Mouse (Mus musculus): ENCODE measurements around the gene Sucnr1.

Sucnr1 gene

DNA sequence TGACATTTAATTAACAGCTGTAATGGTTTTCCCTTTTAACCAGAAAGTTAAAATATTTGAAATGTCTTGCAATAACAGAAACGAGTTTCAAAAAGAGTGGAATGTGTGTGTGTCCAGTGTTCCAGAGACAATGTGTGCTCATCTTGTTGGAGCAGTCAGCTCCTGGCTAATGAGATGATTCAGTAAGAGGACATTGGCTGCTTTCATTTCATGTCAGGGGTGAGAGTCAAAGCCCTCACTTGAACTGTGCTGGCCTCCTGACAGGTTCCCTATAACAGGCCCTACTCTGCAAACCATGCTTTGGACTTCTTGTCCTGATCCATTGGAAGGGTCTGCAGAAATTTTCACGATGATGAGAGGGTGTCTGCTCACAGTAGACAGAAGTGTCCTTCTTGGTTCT lies 32.9 kb downstream of the Sucnr1 start:
- DNase-seq: no peak

DNA sequence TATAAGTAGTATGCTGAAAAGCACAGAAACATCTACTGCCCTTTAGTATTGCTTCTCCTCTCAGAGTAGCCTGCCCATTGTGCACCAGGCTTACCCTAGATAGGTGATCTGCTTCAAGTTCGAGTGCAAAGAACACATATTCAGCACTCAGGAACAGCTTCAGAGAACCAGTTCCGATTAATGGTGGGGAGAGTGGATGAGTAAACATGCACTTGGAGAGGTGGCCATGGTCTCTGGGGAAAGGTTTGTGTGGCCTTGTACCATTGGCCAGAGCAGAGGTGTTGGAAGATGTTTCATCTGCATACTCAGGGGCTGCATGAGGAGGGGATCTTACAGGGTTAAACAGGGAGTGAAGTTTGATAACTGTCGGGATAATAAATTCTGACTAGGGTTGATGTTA lies 39.8 kb downstream of the Sucnr1 start:
- DNase-seq: no peak

DNA sequence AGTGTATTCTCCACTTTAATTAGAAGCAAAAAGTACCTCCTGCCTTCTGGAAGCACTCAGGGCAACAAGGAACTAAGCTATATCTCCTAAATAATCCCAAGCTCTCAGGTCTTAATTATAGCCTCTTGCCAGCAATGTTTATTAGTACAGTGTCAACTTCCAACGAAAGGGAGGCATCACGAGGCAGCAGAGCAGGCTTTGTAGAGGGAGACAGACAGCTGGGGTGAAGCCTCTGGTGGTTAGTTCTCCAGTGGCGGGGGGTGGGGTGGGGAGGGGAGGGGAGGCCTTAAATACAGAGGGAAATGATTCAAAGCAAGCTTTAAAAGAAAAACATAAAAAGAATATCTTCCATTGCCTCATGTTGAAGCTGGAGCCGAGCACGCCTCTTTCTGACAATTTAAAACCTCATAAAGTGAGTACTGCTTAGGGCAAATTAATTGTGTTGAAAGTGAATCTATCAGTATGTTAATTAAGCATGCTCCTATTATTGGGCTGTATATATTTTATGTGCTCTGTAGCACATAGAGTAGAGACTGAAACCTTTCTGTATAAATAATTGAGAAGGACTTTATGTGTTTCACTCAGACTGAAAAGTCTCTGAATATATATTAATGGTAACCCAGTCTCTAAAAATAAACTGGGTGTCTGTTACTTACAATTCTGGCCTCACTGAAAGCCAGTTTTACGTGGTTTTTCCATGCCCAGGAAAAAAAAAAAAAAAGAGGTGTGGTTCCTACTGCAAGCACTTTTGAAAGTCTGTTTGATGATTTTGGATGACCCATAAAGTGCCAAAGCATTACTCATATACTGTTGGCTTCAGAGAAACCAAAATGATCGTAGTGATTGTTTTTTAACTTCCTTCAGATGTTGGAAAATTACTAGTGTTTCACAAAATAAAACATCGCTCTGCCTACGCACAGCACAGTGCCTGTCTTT lies 42.5 kb downstream of the Sucnr1 start:
- no peak for DNase-seq

DNA sequence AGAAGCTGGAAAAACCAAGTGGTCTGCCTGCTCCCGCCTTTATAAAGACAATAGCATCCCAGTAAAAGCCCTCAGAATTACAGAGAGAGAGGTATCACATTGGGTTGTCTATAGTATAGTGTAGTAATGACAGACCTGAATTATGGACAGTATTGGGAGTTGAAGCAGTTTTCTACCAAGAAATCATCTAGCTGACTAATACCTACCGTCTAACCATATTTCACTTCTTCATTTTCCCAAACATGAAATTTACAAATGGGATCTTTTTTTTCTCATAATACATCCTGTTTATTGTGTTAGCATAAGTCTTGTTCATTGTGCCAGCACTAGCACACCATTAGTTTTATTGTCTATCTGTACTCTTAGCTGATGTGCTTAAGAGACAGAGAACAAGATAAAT lies 44.9 kb downstream of the Sucnr1 start:
- DNase-seq: no peak

DNA sequence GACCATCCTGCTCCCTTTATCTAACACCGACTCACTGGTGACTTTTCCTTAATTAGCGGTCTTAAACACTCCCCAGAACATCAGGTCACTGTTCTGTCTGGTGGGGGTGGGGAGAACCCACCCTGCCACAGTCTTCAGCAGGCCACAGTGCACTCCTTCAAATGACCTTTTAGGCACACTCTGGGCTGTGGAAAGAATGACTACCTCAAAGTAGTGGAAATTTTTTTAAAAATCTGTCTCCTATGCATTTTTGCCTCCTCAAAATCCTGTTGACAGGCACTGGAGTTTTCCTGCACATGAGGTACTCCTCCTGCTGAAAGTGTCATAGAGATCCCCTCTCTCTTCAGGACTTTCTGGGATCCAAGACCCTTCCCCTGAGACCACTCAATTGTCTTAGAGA lies 46.6 kb downstream of the Sucnr1 start:
- no peak for DNase-seq

DNA sequence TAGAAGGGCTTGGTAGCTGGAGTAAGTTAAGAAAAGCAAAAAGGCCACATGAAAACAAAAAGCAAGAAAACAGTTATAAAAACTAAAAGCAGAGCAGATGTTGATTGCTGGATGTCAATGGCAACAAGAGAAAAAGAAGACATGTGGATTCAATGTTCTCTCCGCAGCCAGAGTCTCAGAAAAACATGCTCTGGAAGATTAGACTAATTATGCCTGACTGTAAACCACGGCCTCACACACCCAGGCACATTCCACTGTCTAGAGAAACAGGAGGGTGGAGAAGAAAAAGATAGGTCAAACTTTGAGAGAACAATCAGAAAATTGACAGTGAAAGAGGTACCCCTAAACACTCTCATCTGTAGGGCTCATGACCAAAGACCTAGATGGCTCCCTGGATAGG lies 54.1 kb downstream of the Sucnr1 start:
- DNase-seq: no peak

Data from thymus, postnatal 36 days (tissue).